ENCODE assay signal across 8 mouse cellular contexts in genomic region chr8:13159377-13159881, GRCm38 (mm10). TPM values are rescaled to one million over a fixed set of nuclear protein-coding genes. Genes with fewer than 3 reads are reported as not detected.
DNase-seq lines count a peak whose midpoint lies in the region; ATAC-seq and TF ChIP-seq lines count a peak whose summit lies in the region.

No protein-coding gene starts in this region.

- WGBS in heart, adult 2 months: 0% methylated on average over 41 of the region's 49 CpGs
- 2% methylated on average over 46 of the region's 49 CpGs for WGBS in limb, embryonic 12.5 days
- 1% methylated on average over 37 of the region's 49 CpGs for WGBS in midbrain, embryonic 16.5 days

- intact Hi-C loops in heart, adult 2 months (cut with DNase I): loop anchor here (2.0 to 10.0 kb wide), 3 partner anchors 45 to 128 kb away; partner anchors contain the start of genes Cul4a, Dcun1d2, Grtp1 and Pcid2

- peak overlapping the region; percentile 98 for H3K9ac ChIP-seq in heart, adult 2 months (ENCODE audit: low read depth, low read length)
- H3K9ac ChIP-seq in ES-Bruce4 (ENCODE audit: low read depth, poor library complexity, severe bottlenecking): peak overlapping the region; percentile 93
- H3K9ac ChIP-seq in limb, embryonic 12.5 days (replicated peaks): peak overlapping the region; percentile 97
- H3K9ac ChIP-seq in midbrain, embryonic 16.5 days (ENCODE audit: low read depth, low read length): peak overlapping the region; percentile 97

- H3K36me3 ChIP-seq in heart, adult 2 months (ENCODE audit: control insufficient read depth, insufficient read depth, low read length): peaks cover 9% of the 10 kb centered on the region
- H3K36me3 ChIP-seq in ES-Bruce4 (ENCODE audit: control insufficient read depth, insufficient read depth, low read length, poor library complexity, severe bottlenecking): peaks cover 9% of the 10 kb centered on the region
- H3K36me3 ChIP-seq in limb, embryonic 12.5 days: no peaks in the 10 kb centered on the region
- no peaks in the 10 kb centered on the region for H3K36me3 ChIP-seq in midbrain, embryonic 16.5 days (ENCODE audit: control insufficient read depth, insufficient read depth, low read length)

- H3K27ac ChIP-seq in heart, adult 2 months: peak overlapping the region; percentile 86
- H3K27ac ChIP-seq in ES-Bruce4 (ENCODE audit: insufficient read depth, low read length): no peak overlapping the region
- H3K27ac ChIP-seq in limb, embryonic 12.5 days: no peak overlapping the region
- peak overlapping the region; percentile 76 for H3K27ac ChIP-seq in midbrain, embryonic 16.5 days (ENCODE audit: low read length)

- H3K9me3 ChIP-seq in ES-Bruce4 (replicated peaks; ENCODE audit: control insufficient read depth, insufficient read depth, low read length, poor library complexity, severe bottlenecking): no peaks in the 10 kb centered on the region
- no peaks in the 10 kb centered on the region for H3K9me3 ChIP-seq in limb, embryonic 12.5 days
- H3K9me3 ChIP-seq in midbrain, embryonic 16.5 days (replicated peaks; ENCODE audit: control insufficient read depth, low read length, poor library complexity, severe bottlenecking): no peaks in the 10 kb centered on the region

- no peaks in the 10 kb centered on the region for H3K27me3 ChIP-seq in heart, adult 2 months (ENCODE audit: control insufficient read depth, insufficient read depth, low read length)
- H3K27me3 ChIP-seq in ES-Bruce4 (ENCODE audit: control insufficient read depth, insufficient read depth, low read length, poor library complexity, severe bottlenecking): no peaks in the 10 kb centered on the region
- no peaks in the 10 kb centered on the region for H3K27me3 ChIP-seq in limb, embryonic 12.5 days
- H3K27me3 ChIP-seq in midbrain, embryonic 16.5 days (ENCODE audit: control insufficient read depth, insufficient read depth, low read depth, low read length): no peaks in the 10 kb centered on the region

- TF ChIP-seq EP300 in heart, adult 2 months (IDR thresholded peaks at IDR 0.05; ENCODE audit: insufficient read depth, low read depth, low read length): no peak
- no peak for TF ChIP-seq EP300 in ES-Bruce4 (IDR thresholded peaks at IDR 0.05; ENCODE audit: insufficient read depth, low read depth, low read length)

- TF ChIP-seq POLR2A in heart, adult 2 months (IDR thresholded peaks at IDR 0.05; ENCODE audit: insufficient read depth, low read depth, low read length): no peak
- no peak for TF ChIP-seq POLR2A in ES-Bruce4 (IDR thresholded peaks at IDR 0.05; ENCODE audit: insufficient read depth, low read length)

- TF ChIP-seq CTCF in heart, adult 2 months (IDR thresholded peaks at IDR 0.05): no peak
- no peak for TF ChIP-seq CTCF in ES-Bruce4 (IDR thresholded peaks at IDR 0.05; ENCODE audit: low read depth, low read length)

- peak; percentile 64 for ATAC-seq in erythroid progenitor cell, adult 5-6 weeks (replicated peaks; ENCODE audit: low FRiP score, poor library complexity, severe bottlenecking)
- peak; percentile 45 for ATAC-seq in limb, embryonic 12.5 days (ENCODE audit: insufficient number of reproducible peaks, insufficient read depth, low FRiP score, low TSS enrichment, low read depth)
- ATAC-seq in midbrain, embryonic 16.5 days: peak; percentile 76
- no peak for ATAC-seq in monocyte, adult 5-6 weeks (replicated peaks; ENCODE audit: insufficient number of reproducible peaks, low FRiP score, low TSS enrichment, poor library complexity, severe bottlenecking)

- peaks cover 16% of the 10 kb centered on the region for H3K4me1 ChIP-seq in heart, adult 2 months (ENCODE audit: control insufficient read depth, insufficient read depth, low read length)
- no peaks in the 10 kb centered on the region for H3K4me1 ChIP-seq in ES-Bruce4 (ENCODE audit: control insufficient read depth, insufficient read depth, low read length)
- peaks cover 7% of the 10 kb centered on the region for H3K4me1 ChIP-seq in limb, embryonic 12.5 days (replicated peaks)
- peaks cover 30% of the 10 kb centered on the region for H3K4me1 ChIP-seq in midbrain, embryonic 16.5 days (ENCODE audit: control insufficient read depth, insufficient read depth, low read length)

- no peak for DNase-seq in heart, adult 2 months
- DNase-seq in heart, adult 18-20 months: no peak
- DNase-seq in cerebellum, adult 9-10 months: no peak

- peak overlapping the region; percentile 92 for H3K4me2 ChIP-seq in limb, embryonic 12.5 days
- peak overlapping the region; percentile 88 for H3K4me2 ChIP-seq in midbrain, embryonic 16.5 days (ENCODE audit: low read length)

- peak overlapping the region; percentile 80 for H3K4me3 ChIP-seq in heart, adult 2 months
- H3K4me3 ChIP-seq in ES-Bruce4 (ENCODE audit: low read depth, low read length): peak overlapping the region; percentile 91
- H3K4me3 ChIP-seq in limb, embryonic 12.5 days (replicated peaks): peak overlapping the region; percentile 99
- H3K4me3 ChIP-seq in midbrain, embryonic 16.5 days (ENCODE audit: low read depth, low read length): peak overlapping the region; percentile 100

- H3K79me2 ChIP-seq in heart, adult 2 months (replicated peaks; ENCODE audit: control insufficient read depth, insufficient read depth, low read length): peaks cover 5% of the 10 kb centered on the region

RNA-seq across cellular contexts. Expression of gene Lamp1, which starts 0.5 kb away (rescaled TPM):
- 100 to 1,000 TPM; 406 to 437 TPM for total RNA-seq in heart, adult 2 months (2021)
- polyA plus RNA-seq in heart, adult 2 months (2012; rRNA removed): 462 and 645 TPM in 2 replicates
- 100 to 1,000 TPM; 405 to 445 TPM for total RNA-seq in heart, adult 18-20 months (2021)
- 231 and 247 TPM in 2 replicates for polyA plus RNA-seq in ES-Bruce4 (2011; ENCODE audit: insufficient read depth, insufficient read length, low read depth, missing spikeins)
- 113 and 132 TPM in 2 replicates for total RNA-seq in erythroid progenitor cell, adult 5-6 weeks (2015; ENCODE audit: low replicate concordance)
- 119 TPM in 2 replicates for total RNA-seq in erythroid progenitor cell, adult 5-6 weeks (2017; ENCODE audit: low replicate concordance)
- 202 and 207 TPM in 2 replicates for polyA plus RNA-seq in limb, embryonic 12.5 days (2016; fragmentation: Nextera tagmentation; extraction: Ambion mirVana)
- 263 and 294 TPM in 2 replicates for polyA plus RNA-seq in midbrain, embryonic 16.5 days (2015; fragmentation: Nextera tagmentation; extraction: Ambion mirVana)
- 344 to 634 TPM (median 510 TPM) in 3 replicates for total RNA-seq in monocyte, adult 5-6 weeks (2017)

RNA-seq across cellular contexts. Expression of gene Grtp1, which starts 41.0 kb away (rescaled TPM):
- total RNA-seq in heart, adult 2 months (2021): 1 to 10 TPM; 3.9 to 5.1 TPM
- polyA plus RNA-seq in heart, adult 2 months (2012; rRNA removed): 3.8 and 5.6 TPM in 2 replicates
- total RNA-seq in heart, adult 18-20 months (2021): 1 to 10 TPM; 4.9 to 5.1 TPM
- polyA plus RNA-seq in ES-Bruce4 (2011; ENCODE audit: insufficient read depth, insufficient read length, low read depth, missing spikeins): 29.0 and 35.2 TPM in 2 replicates
- 5.0 and 6.3 TPM in 2 replicates for total RNA-seq in erythroid progenitor cell, adult 5-6 weeks (2015; ENCODE audit: low replicate concordance)
- total RNA-seq in erythroid progenitor cell, adult 5-6 weeks (2017; ENCODE audit: low replicate concordance): 3.5 and 8.6 TPM in 2 replicates
- polyA plus RNA-seq in limb, embryonic 12.5 days (2016; fragmentation: Nextera tagmentation; extraction: Ambion mirVana): 14.2 and 14.6 TPM in 2 replicates
- polyA plus RNA-seq in midbrain, embryonic 16.5 days (2015; fragmentation: Nextera tagmentation; extraction: Ambion mirVana): 16.9 and 19.7 TPM in 2 replicates
- 0.57 to 0.85 TPM in 2 of 3 replicates, not detected in the other for total RNA-seq in monocyte, adult 5-6 weeks (2017)

RNA-seq across cellular contexts. Expression of gene Cul4a, which starts 54.0 kb away (rescaled TPM):
- total RNA-seq in heart, adult 2 months (2021): 10 to 100 TPM; 68.5 to 76.0 TPM
- polyA plus RNA-seq in heart, adult 2 months (2012; rRNA removed): 35.0 and 71.0 TPM in 2 replicates
- total RNA-seq in heart, adult 18-20 months (2021): 10 to 100 TPM; 80.1 to 85.0 TPM
- 68.0 and 83.3 TPM in 2 replicates for polyA plus RNA-seq in ES-Bruce4 (2011; ENCODE audit: insufficient read depth, insufficient read length, low read depth, missing spikeins)
- total RNA-seq in erythroid progenitor cell, adult 5-6 weeks (2015; ENCODE audit: low replicate concordance): 223 and 293 TPM in 2 replicates
- 261 and 331 TPM in 2 replicates for total RNA-seq in erythroid progenitor cell, adult 5-6 weeks (2017; ENCODE audit: low replicate concordance)
- polyA plus RNA-seq in limb, embryonic 12.5 days (2016; fragmentation: Nextera tagmentation; extraction: Ambion mirVana): 105 and 114 TPM in 2 replicates
- 72.9 and 77.1 TPM in 2 replicates for polyA plus RNA-seq in midbrain, embryonic 16.5 days (2015; fragmentation: Nextera tagmentation; extraction: Ambion mirVana)
- total RNA-seq in monocyte, adult 5-6 weeks (2017): 46.1 to 54.5 TPM (median 48.9 TPM) in 3 replicates

RNA-seq across cellular contexts. Expression of gene Pcid2, which starts 54.2 kb away (rescaled TPM):
- total RNA-seq in heart, adult 2 months (2021): 10 to 100 TPM in 1 of 2 experiments, 1 to 10 TPM in 1; 8.2 to 10.3 TPM
- polyA plus RNA-seq in heart, adult 2 months (2012; rRNA removed): 12.9 and 14.4 TPM in 2 replicates
- 10 to 100 TPM; 10.4 to 10.6 TPM for total RNA-seq in heart, adult 18-20 months (2021)
- 44.1 and 44.8 TPM in 2 replicates for polyA plus RNA-seq in ES-Bruce4 (2011; ENCODE audit: insufficient read depth, insufficient read length, low read depth, missing spikeins)
- total RNA-seq in erythroid progenitor cell, adult 5-6 weeks (2015; ENCODE audit: low replicate concordance): 6.7 and 11.5 TPM in 2 replicates
- total RNA-seq in erythroid progenitor cell, adult 5-6 weeks (2017; ENCODE audit: low replicate concordance): 10.7 and 13.9 TPM in 2 replicates
- polyA plus RNA-seq in limb, embryonic 12.5 days (2016; fragmentation: Nextera tagmentation; extraction: Ambion mirVana): 54.1 and 55.9 TPM in 2 replicates
- polyA plus RNA-seq in midbrain, embryonic 16.5 days (2015; fragmentation: Nextera tagmentation; extraction: Ambion mirVana): 38.6 and 42.3 TPM in 2 replicates
- total RNA-seq in monocyte, adult 5-6 weeks (2017): 20.6 to 37.0 TPM (median 28.1 TPM) in 3 replicates

Comparison
In these comparisons a context has a peak if more than half of its experiments do, and no peak if none do; other contexts are left out.
1. H3K27ac ChIP-seq: peak in heart, adult 2 months (single experiment) and midbrain, embryonic 16.5 days (single experiment); none in ES-Bruce4 (single experiment) and limb, embryonic 12.5 days (single experiment).
2. Peak in every context shown above with its lines, with median percentiles within 50 percentile points of each other: H3K4me3 ChIP-seq and H3K9ac ChIP-seq.